Mouse (Mus musculus): ENCODE measurements around the gene Gm9970. TPM values are rescaled to one million over a fixed set of nuclear protein-coding genes. Genes with fewer than 3 reads are reported as not detected.

Gene Gm9970
- polyA plus RNA-seq (2015; fragmentation: Nextera tagmentation; extraction: Ambion mirVana) = 0.40 and 0.64 TPM in 2 replicates

DNA sequence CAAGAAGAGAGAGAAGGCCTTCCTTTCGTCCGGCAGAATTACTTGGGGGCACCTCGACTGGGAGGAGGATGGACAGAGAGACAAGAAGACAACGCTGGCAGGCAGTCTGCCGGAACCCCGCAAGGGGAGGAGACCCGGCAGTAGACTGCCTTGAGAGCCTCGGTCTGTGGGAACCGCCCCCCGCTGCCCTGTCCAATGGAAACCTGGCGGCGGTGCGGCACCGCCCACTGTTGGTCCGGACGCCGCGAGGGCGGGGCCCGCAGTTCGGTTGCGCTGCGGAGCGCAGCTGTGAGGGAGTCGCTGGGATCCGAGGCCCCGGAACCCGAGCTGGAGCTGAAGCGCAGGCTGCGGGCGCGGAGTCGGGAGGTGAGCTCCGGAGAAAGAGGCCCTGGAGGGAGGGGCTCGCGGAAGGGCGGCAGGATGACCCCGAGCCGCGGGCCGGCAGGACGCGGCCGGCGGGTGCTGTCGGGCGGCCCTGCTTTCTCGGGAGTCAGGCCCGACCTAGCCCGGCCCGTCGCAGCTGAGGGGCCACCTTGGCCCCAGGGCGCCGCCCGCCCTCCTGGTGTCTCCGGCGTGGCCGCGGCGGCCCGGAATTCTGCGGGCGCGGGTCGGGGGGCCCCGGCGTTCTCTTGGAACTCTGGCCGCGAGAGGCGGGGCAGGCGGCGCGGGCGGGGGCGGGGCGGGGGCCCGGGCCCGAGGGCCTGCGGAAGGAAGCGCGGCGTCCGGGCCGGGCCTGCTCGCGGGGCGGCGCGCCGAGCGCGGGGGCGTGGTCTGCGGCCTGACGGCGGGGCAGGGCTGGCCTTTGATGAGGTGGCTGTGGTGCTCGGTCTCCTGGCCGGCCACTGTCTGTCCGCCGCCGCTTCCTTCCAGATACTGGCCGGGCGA, at the start of gene Gm9970, which contains the start of gene Nrbp1:
TSS of gene Gm9970 (minus strand) at position 596 of the 885 bp plus-strand sequence.
TSS of gene Nrbp1 (plus strand) at position 228 of the 885 bp plus-strand sequence.
- Histone ChIP-seq H3K27me3 (no peaks in the 10 kb centered on the region), H3K4me2 (peak within 1 kb of the TSS; percentile 92), H3K9me3 (no peaks in the 10 kb centered on the region), H3K27ac (peak within 1 kb of the TSS; percentile 99), H3K4me1 (peaks cover 9% of the 10 kb centered on the region), H3K9ac (peak within 1 kb of the TSS; percentile 98), H3K36me3 (peaks cover 23% of the 10 kb centered on the region), H3K4me3 (peak within 1 kb of the TSS; percentile 94)
- ATAC-seq (ENCODE audit: borderline replicate concordance, extremely low read depth, low FRiP score, low TSS enrichment) = peak; percentile 99
- under 1% methylated on average over 85 of the region's 103 CpGs for WGBS

DNA sequence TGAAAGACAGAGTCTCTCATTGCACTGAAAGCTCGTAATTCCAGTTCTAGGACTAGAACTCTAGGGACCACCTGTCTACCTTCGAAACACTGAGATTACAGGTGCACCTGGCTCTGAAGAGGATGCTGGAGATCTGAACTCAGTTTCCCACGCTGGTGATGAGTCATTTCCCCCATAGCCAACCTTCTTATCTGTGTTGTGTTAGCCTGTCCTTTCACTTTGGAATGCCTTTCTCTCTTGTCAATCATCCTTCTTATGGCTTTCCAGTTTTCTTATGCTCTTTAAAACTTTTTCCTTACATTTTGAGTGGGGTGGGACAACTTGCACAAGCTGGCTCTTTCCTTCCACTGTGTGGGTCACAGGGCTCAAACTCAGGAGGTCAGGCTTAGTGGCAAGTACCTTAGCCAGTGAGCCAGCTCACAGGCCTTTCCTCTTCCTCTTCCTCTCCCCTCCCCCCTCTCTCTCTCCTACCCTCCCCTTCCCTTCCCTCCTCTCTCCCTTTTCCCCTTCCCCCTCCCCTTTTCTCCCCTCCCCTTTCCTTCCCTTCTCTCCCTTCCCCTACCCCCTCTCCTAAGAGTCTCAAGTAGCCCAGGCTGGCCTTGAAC, 48.7 kb upstream of the Gm9970 start:
- Histone ChIP-seq H3K9me3 (no peaks in the 10 kb centered on the region), H3K4me3 (peak overlapping the region; percentile 64), H3K9ac (peak overlapping the region; percentile 49), H3K36me3 (peaks cover 20% of the 10 kb centered on the region), H3K4me1 (peaks cover 22% of the 10 kb centered on the region), H3K27ac (no peak overlapping the region), H3K4me2 (peak overlapping the region; percentile 78), H3K27me3 (no peaks in the 10 kb centered on the region)
- 59% methylated on average over 3 of the region's 3 CpGs for WGBS
- ATAC-seq (ENCODE audit: borderline replicate concordance, extremely low read depth, low FRiP score, low TSS enrichment) = no peak

DNA sequence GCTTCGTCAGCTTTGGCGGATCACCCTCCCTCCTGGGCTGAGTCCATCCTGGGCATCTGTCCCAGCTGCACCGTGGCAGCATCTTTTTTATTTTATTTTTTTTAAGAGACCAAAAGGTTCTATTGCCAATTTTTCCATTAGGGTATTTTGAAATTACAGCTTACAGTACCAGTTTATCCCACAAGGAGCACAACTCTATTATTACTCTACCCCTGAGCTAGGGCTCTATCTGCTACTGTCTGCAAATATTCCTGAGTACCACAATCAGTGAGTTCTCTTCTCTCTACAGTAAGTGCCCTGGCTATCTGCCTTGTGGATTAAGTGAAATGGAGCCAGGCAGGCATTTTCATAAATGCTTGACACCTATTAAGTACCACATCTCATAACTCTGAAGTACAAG, 47.6 kb upstream of the Gm9970 start:
- no peaks in the 10 kb centered on the region for H3K9me3 ChIP-seq
- ATAC-seq (ENCODE audit: borderline replicate concordance, extremely low read depth, low FRiP score, low TSS enrichment) = no peak

DNA sequence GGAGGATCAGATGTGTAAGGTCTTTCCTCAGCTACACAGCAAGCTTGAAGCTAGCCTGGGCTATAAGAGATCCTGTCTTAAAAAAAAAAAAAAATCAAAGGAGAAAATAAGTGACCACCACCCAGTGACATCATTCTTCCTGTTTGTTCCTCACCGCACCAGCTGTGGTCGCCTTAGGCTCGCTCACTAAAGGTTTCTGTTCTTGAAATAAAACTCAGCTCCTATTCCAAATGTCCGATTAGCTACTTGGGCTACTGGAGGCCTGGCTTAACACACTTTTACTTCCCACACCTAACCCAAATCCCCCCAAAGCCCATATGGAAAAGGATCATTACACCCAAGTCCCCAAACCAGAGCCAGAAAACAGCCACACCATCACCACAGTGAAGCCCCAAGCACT, 47.2 kb upstream of the Gm9970 start:
- Histone ChIP-seq H3K4me3 (no peak overlapping the region), H3K36me3 (peaks cover 30% of the 10 kb centered on the region), H3K9me3 (no peaks in the 10 kb centered on the region), H3K9ac (no peak overlapping the region), H3K4me2 (no peak overlapping the region), H3K27ac (no peak overlapping the region), H3K27me3 (no peaks in the 10 kb centered on the region), H3K4me1 (peaks cover 19% of the 10 kb centered on the region)
- no peak for ATAC-seq (ENCODE audit: borderline replicate concordance, extremely low read depth, low FRiP score, low TSS enrichment)
- 64% methylated on average over 4 of the region's 4 CpGs for WGBS

More for the DNA sequence above, 47.6 kb upstream of the Gm9970 start:
- peaks cover 19% of the 10 kb centered on the region for H3K4me1 ChIP-seq
- H3K4me2 ChIP-seq = no peak overlapping the region
- H3K27ac ChIP-seq = no peak overlapping the region
- H3K27me3 ChIP-seq = no peaks in the 10 kb centered on the region
- 69% methylated on average over 3 of the region's 3 CpGs for WGBS
- H3K36me3 ChIP-seq = peaks cover 28% of the 10 kb centered on the region
- H3K9ac ChIP-seq = no peak overlapping the region
- H3K4me3 ChIP-seq = no peak overlapping the region

DNA sequence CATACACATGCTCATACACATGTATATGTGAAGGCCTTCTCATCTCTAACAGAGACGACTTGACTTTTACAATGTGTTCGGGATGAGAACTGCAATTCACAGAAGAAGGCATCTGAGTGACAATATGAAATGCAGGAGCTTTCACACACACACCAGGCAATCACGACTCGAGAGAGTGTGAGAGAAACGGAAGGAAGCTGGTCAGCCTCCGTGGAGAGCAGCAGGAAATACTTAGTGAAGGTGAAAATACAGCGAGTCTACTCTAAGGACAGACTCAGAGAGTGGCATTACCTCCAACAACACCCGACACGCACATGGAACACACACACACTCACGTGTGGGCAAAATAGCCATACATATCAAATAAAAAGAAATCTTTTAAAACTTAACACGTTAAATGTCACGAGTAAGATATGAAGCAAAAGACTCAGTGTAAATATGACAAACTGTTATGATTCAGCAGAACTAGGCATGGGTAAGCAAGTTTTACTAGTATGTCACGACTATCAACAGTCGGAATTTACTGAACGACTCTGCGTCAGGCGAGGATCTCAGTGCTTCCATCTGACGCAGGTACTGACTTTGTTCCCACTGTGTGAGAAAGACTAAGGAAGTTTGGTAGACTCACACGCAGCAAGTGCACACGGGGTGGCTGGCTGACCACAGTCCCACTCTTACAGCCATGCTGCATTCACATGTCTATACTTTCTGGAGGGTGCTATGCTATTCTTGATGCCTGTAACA, 38.4 kb upstream of the Gm9970 start:
- Histone ChIP-seq H3K36me3 (peaks cover 74% of the 10 kb centered on the region), H3K4me1 (no peaks in the 10 kb centered on the region), H3K9me3 (no peaks in the 10 kb centered on the region), H3K9ac (no peak overlapping the region), H3K27ac (no peak overlapping the region), H3K4me2 (no peak overlapping the region), H3K27me3 (no peaks in the 10 kb centered on the region), H3K4me3 (no peak overlapping the region)
- no peak for ATAC-seq (ENCODE audit: borderline replicate concordance, extremely low read depth, low FRiP score, low TSS enrichment)
- WGBS = 82% methylated on average over 20 of the region's 20 CpGs

DNA sequence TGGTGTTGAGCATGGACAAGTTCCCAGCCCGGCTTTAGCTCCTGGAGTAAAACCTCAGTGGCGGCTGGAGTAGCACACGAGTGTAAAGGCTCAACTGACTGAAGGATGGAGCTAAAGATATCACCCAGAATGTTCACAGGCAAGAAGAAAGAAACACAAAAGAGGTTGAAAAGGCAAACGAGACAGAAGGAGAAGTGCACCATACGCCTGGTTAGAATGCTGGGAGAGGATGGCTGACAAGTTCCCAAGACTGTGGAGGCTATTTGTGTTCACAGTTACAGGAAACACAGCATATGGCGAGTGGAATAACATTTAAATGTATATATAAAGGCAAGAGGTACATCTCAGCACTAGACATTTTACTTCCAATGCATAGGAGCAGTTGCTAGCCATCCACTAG, 32.0 kb upstream of the Gm9970 start:
- H3K9me3 ChIP-seq = no peaks in the 10 kb centered on the region
- no peak overlapping the region for H3K9ac ChIP-seq
- no peak overlapping the region for H3K27ac ChIP-seq
- H3K36me3 ChIP-seq = peaks cover 58% of the 10 kb centered on the region
- WGBS = 84% methylated on average over 6 of the region's 6 CpGs
- no peaks in the 10 kb centered on the region for H3K4me1 ChIP-seq
- H3K4me2 ChIP-seq = no peak overlapping the region
- no peak overlapping the region for H3K4me3 ChIP-seq
- H3K27me3 ChIP-seq = no peaks in the 10 kb centered on the region
- ATAC-seq (ENCODE audit: borderline replicate concordance, extremely low read depth, low FRiP score, low TSS enrichment) = no peak

DNA sequence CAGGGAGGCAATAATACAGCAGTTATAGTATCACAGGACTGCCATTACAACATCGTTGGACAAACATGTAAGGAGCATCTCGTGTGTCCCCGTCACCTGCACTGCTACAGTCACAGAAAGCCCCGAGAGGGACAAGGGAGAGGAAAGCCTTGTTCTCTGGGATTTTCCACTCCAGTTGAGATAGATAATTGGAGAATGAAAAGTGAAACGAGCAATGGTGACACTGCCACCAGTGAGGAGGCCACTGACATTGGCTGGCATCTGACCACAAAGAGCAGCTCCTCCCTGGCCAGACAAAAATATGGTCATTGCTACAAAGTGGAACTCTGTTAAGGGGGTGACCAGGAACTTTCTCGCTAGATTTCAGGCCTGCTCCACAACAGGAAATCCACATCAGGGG, 26.7 kb upstream of the Gm9970 start:
- Histone ChIP-seq H3K9ac (no peak overlapping the region), H3K4me3 (no peak overlapping the region), H3K36me3 (peaks cover 57% of the 10 kb centered on the region), H3K4me2 (no peak overlapping the region), H3K27me3 (no peaks in the 10 kb centered on the region), H3K4me1 (no peaks in the 10 kb centered on the region), H3K27ac (no peak overlapping the region), H3K9me3 (no peaks in the 10 kb centered on the region)
- 82% methylated on average over 6 of the region's 6 CpGs for WGBS
- no peak for ATAC-seq (ENCODE audit: borderline replicate concordance, extremely low read depth, low FRiP score, low TSS enrichment)

DNA sequence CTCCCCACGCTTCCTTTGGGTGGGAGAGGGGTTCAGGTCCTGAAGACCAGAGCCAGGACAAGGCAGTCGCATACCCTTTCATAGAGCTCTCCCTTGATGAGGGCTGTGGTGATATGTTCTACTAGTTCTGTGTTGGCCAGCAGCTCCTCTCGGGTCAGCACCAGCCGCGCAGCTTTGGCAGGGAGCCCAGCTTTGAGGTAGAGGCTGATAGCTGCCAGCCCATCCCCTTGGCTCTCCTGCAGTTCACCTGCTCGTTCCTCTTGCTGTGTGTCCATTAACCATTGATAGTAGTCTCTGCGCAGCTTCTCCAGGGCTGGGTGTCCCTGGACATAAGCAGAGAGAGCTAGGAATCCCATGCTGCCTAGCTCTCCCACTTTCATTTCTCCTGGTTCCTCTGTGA, 25.1 kb upstream of the Gm9970 start:
- Histone ChIP-seq H3K27ac (no peak overlapping the region), H3K27me3 (no peaks in the 10 kb centered on the region), H3K9ac (no peak overlapping the region), H3K9me3 (no peaks in the 10 kb centered on the region), H3K4me3 (no peak overlapping the region), H3K36me3 (peaks cover 54% of the 10 kb centered on the region), H3K4me1 (no peaks in the 10 kb centered on the region), H3K4me2 (no peak overlapping the region)
- 78% methylated on average over 7 of the region's 7 CpGs for WGBS
- ATAC-seq (ENCODE audit: borderline replicate concordance, extremely low read depth, low FRiP score, low TSS enrichment) = no peak

DNA sequence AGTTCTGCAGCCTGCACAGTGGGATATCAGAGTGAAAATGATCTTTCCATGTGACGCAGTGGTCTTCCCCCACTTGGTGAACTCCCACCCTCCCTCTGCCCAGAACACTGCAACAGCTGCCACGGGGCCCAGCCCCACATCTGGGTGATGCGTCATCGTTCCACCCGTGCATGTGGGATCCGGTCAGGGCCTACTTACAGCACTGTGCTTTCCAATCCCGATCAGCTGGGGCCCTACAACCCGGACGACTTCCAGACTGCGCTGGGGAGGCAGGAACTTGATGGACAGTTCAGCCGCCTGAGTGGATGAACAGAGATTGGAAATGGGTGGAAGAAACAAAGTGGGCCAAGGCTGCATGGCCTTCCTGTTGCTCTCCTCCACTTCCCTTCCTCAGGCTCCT, 16.6 kb upstream of the Gm9970 start:
- Histone ChIP-seq H3K4me2 (no peak overlapping the region), H3K9me3 (no peaks in the 10 kb centered on the region), H3K4me1 (0 out of 2 replicates have a peak, but pooled peaks cover 8% of the 10 kb centered on the region), H3K36me3 (peaks cover 59% of the 10 kb centered on the region), H3K27ac (no peak overlapping the region), H3K4me3 (no peak overlapping the region), H3K27me3 (no peaks in the 10 kb centered on the region), H3K9ac (no peak overlapping the region)
- ATAC-seq (ENCODE audit: borderline replicate concordance, extremely low read depth, low FRiP score, low TSS enrichment) = no peak
- 82% methylated on average over 11 of the region's 11 CpGs for WGBS

DNA sequence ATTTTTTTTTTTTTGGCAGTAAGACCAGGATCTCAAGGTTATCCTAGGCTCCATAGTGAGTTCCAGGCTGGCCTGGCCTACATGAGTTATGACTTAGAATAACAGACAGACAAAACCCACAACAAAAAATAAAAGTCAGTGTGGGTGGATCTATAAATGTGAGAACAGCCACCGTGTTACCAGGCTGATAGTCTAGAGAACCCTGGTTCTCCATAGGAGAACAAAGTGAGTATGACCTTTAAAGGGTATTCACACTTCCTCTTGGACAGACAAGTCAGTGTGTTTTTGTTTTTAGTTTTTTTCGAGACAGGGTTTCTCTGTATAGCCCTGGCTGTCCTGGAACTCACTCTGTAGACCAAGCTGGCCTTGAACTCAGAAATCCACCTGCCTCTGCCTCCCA, 14.9 kb upstream of the Gm9970 start:
- H3K9ac ChIP-seq = no peak overlapping the region
- no peak overlapping the region for H3K4me3 ChIP-seq
- ATAC-seq (ENCODE audit: borderline replicate concordance, extremely low read depth, low FRiP score, low TSS enrichment) = no peak
- WGBS = 88% methylated on average over 2 of the region's 2 CpGs
- no peak overlapping the region for H3K27ac ChIP-seq
- peaks cover 62% of the 10 kb centered on the region for H3K36me3 ChIP-seq
- peaks cover 8% of the 10 kb centered on the region; the same call in 1 of the 2 replicates for H3K4me1 ChIP-seq
- H3K9me3 ChIP-seq = no peaks in the 10 kb centered on the region
- H3K27me3 ChIP-seq = no peaks in the 10 kb centered on the region
- H3K4me2 ChIP-seq = no peak overlapping the region

DNA sequence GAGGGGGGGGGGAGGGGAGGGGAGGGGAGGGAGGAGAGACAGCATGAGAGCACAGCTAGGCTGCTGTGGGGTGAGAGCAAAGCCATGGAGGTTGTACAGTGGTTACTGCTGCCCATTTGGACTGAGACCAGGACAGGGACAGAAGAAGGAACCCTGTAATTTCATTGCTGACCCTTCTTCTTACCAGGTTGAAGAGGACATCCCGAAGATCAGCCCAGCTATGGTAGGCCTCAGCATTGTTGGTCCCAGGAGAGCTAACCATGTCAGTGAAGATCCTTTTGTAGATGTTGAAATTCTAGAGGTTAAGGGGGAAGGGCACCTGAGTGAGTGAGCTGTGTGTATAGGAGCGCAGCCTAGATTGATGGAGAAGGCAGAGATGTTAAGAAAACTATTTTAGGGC, 14.3 kb upstream of the Gm9970 start:
- Histone ChIP-seq H3K4me2 (no peak overlapping the region), H3K27ac (no peak overlapping the region), H3K9ac (no peak overlapping the region), H3K4me1 (peaks cover 8% of the 10 kb centered on the region; the same call in 1 of the 2 replicates), H3K4me3 (no peak overlapping the region), H3K9me3 (no peaks in the 10 kb centered on the region), H3K27me3 (no peaks in the 10 kb centered on the region), H3K36me3 (peaks cover 62% of the 10 kb centered on the region)
- no peak for ATAC-seq (ENCODE audit: borderline replicate concordance, extremely low read depth, low FRiP score, low TSS enrichment)
- 88% methylated on average over 2 of the region's 2 CpGs for WGBS
